Mouse (Mus musculus) E14TG2a.4 (cell line): ENCODE results near the gene Sbds.

Experiments
- CTCF ChIP-seq: conservative IDR thresholded peaks from 2 replicates; pipeline ENCODE4 v1.5.1; 2014; ENCODE audit warnings: low read length
- POU5F1 ChIP-seq: IDR thresholded peaks from 2 replicates; pipeline ENCODE4 v1.6.1; 2014; ENCODE audit warnings: low read length, borderline replicate concordance

GRCm38 (mm10) chr5:130239236-130239635 lies 16.1 kb downstream of the Sbds start:
- TF ChIP-seq CTCF: no peak
- TF ChIP-seq POU5F1: no peak
